Mouse (Mus musculus): Measurements from ENCODE around the gene Lypd4.

- TF ChIP-seq CTCF (IDR thresholded peaks at IDR 0.05) (no peak), EP300 (IDR thresholded peaks at IDR 0.05) (no peak)
Observed at GRCm38 (mm10) chr7:24861913-24862312, 7.8 kb downstream of the Lypd4 start, which contains the start of gene Gm9844.

All from lung, postnatal 0 days (tissue).